Mouse (Mus musculus) stomach, embryonic 16.5 days (tissue): Measurements from ENCODE around the gene Marveld2. TPM values are rescaled to one million over a fixed set of nuclear protein-coding genes. Genes with fewer than 3 reads are reported as not detected.

ENCODE experiments used
- ATAC-seq: fragments of 200-750 bp; cut with Nextera tagmentation; 2 replicates; pipeline ENCODE4 v1.8.0; 2017; ENCODE audit warnings: moderate number of reproducible peaks, moderate TSS enrichment; ENCODE audit not compliant: insufficient read depth, low FRiP score
- H3K27ac ChIP-seq: fragments of 300-500 bp; sonication (generic); 2 replicates; pipeline ENCODE4 v1.5.1; 2014; ENCODE audit warnings: low read length
- H3K27me3 ChIP-seq: fragments of 300-500 bp; sonication (generic); 2 replicates; pipeline ENCODE4 v1.6.1; 2014; ENCODE audit warnings: low read length, control low read depth, mixed read lengths; ENCODE audit not compliant: control insufficient read depth, insufficient read depth
- H3K36me3 ChIP-seq: fragments of 300-500 bp; sonication (generic); 2 replicates; pipeline ENCODE4 v1.6.1; 2014; ENCODE audit warnings: low read length; ENCODE audit not compliant: control insufficient read depth, insufficient read depth
- H3K4me1 ChIP-seq: fragments of 300-500 bp; sonication (generic); 2 replicates; pipeline ENCODE4 v1.6.1; 2014; ENCODE audit warnings: low read length, control low read depth, mixed read lengths; ENCODE audit not compliant: control insufficient read depth, insufficient read depth
- H3K4me2 ChIP-seq: fragments of 300-500 bp; sonication (generic); 2 replicates; pipeline ENCODE4 v1.6.1; 2014; ENCODE audit warnings: low read depth, low read length, mixed read lengths
- H3K4me3 ChIP-seq: fragments of 300-500 bp; sonication (generic); replicated peaks from 2 replicates; pipeline ENCODE4 v1.5.1; 2014; ENCODE audit warnings: mild to moderate bottlenecking, low read length
- H3K9ac ChIP-seq: fragments of 300-500 bp; sonication (generic); 2 replicates; pipeline ENCODE4 v1.6.1; 2014; ENCODE audit warnings: low read length
- H3K9me3 ChIP-seq: fragments of 300-500 bp; sonication (generic); replicated peaks from 2 replicates; pipeline ENCODE4 v1.6.1; 2016; ENCODE audit warnings: low read length, control low read depth; ENCODE audit not compliant: control insufficient read depth
- WGBS: fragments of 180-500 bp; shearing (Covaris S2); extraction: QIAGEN DNeasy Blood & Tissue Kit; methylation state at CpG from one replicate; pipeline ENCODE4 v1.1.7; 2014; 5-methylcytosine and 5-hydroxymethylcytosine counted together
- polyA plus RNA-seq: library from polyadenylated mRNA; unstranded; fragments of >200 nt; fragmentation: Nextera tagmentation; extraction: Ambion mirVana; gene quantifications from 2 replicates; pipeline ENCODE4 v1.2.1, GENCODE M21; 2015

Marveld2 gene
- polyA plus RNA-seq, 1 experiment from 2014 or later: 19.0 TPM

GRCm38 (mm10) chr13:100634106-100634691 lies 17.4 kb upstream of the Marveld2 start:
- peaks cover 10% of the 10 kb centered on the region; the same call in 1 of the 2 replicates for H3K36me3 ChIP-seq
- H3K4me1 ChIP-seq: no peaks in the 10 kb centered on the region
- no peaks in the 10 kb centered on the region for H3K9me3 ChIP-seq
- no peak for ATAC-seq
- no peak overlapping the region for H3K4me2 ChIP-seq
- 92% methylated on average over 3 of the region's 3 CpGs for WGBS
- H3K9ac ChIP-seq: no peak overlapping the region
- no peaks in the 10 kb centered on the region for H3K27me3 ChIP-seq
- H3K4me3 ChIP-seq: no peak overlapping the region
- H3K27ac ChIP-seq: no peak overlapping the region

- Histone ChIP-seq H3K4me1 (no peaks in the 10 kb centered on the region), H3K36me3 (0 out of 2 replicates have a peak, but pooled peaks cover 8% of the 10 kb centered on the region), H3K9me3 (no peaks in the 10 kb centered on the region), H3K4me2 (no peak overlapping the region), H3K27me3 (no peaks in the 10 kb centered on the region), H3K4me3 (no peak overlapping the region), H3K9ac (no peak overlapping the region), H3K27ac (no peak overlapping the region)
- WGBS: 66% methylated on average over 4 of the region's 4 CpGs
- ATAC-seq: no peak
Observed at GRCm38 (mm10) chr13:100622241-100622640, 5.5 kb upstream of the Marveld2 start.

DNA sequence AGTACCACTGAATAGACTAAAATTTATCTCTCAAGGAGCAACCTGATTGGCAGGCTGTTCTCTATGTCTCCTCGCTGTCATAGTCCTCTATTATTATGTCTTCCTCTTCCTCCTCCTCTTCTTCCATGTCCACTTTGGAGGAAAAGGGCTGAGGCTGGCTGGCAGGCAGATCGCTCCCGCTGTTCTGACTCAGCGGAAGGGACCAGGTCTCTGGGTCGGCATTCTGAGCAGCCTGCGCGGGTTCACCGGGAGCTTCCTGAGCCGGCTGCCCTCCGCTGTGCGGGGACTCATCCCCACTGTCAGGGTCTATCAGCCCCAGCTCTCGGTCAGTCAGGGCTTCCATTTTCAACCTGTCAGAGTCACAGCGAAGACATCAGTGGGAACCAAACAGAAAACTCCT lies 812 bp upstream of the Marveld2 start:
- H3K4me1 ChIP-seq: no peaks in the 10 kb centered on the region
- no peaks in the 10 kb centered on the region for H3K9me3 ChIP-seq
- no peak overlapping the region for H3K27ac ChIP-seq
- no peak overlapping the region for H3K9ac ChIP-seq
- WGBS: 84% methylated on average over 13 of the region's 13 CpGs
- no peak for ATAC-seq
- no peak overlapping the region for H3K4me3 ChIP-seq
- H3K27me3 ChIP-seq: no peaks in the 10 kb centered on the region
- 0 out of 2 replicates have a peak, but pooled peaks cover 8% of the 10 kb centered on the region for H3K36me3 ChIP-seq
- no peak overlapping the region for H3K4me2 ChIP-seq

DNA sequence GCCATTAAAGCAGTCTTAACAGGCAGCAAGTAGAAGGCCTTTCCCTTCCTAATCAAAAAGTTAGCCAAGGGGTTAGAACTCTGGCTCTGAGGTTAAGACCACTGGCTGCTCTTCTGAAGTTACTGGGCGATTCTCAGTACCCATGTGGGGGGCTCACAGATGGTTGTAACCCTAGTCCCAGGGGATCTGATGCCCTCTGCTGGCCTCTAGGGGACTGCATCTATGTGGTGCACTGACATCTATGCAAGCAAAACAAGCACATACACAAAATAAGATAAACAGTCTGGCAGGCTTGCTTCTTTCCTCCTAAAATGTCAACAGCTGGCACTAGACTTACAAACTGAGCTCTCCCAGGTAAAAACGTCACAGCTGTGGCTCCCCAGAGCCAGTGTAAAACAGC lies 3.9 kb downstream of the Marveld2 start:
- ATAC-seq: no peak
- H3K4me1 ChIP-seq: no peaks in the 10 kb centered on the region
- H3K4me2 ChIP-seq: no peak overlapping the region
- no peak overlapping the region for H3K4me3 ChIP-seq
- no peak overlapping the region for H3K9ac ChIP-seq
- 0 out of 2 replicates have a peak, but pooled peaks cover 4% of the 10 kb centered on the region for H3K36me3 ChIP-seq
- H3K27me3 ChIP-seq: no peaks in the 10 kb centered on the region
- no peak overlapping the region for H3K27ac ChIP-seq
- H3K9me3 ChIP-seq: peaks cover 1% of the 10 kb centered on the region; the same call in 1 of the 2 replicates
- 53% methylated on average over 2 of the region's 2 CpGs for whole genome bisulfite sequencing

DNA sequence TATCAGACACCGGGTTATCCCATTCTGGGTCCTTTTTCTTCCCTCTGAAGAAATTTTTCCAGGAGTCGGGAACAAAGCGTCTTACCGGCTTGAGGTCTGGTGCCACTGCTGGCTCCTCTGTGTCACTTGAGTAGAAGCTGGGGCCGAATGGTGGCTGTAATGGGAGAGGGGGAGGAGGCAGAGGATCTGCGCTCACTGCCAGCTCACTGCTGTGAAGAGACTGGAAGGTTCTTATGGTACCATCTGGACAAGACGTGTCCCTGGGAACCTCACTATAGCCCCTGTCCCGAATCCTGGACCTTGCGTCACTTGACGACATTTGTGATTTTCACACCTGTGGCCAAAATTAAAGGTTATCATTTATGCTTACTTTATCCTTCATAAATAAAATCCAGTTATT lies 4.5 kb downstream of the Marveld2 start:
- Histone ChIP-seq H3K36me3 (no peaks in the 10 kb centered on the region), H3K4me2 (no peak overlapping the region), H3K27me3 (no peaks in the 10 kb centered on the region), H3K4me1 (no peaks in the 10 kb centered on the region), H3K27ac (no peak overlapping the region), H3K9ac (no peak overlapping the region), H3K9me3 (peaks cover 5% of the 10 kb centered on the region), H3K4me3 (no peak overlapping the region)
- WGBS: 95% methylated on average over 10 of the region's 10 CpGs
- ATAC-seq: no peak

DNA sequence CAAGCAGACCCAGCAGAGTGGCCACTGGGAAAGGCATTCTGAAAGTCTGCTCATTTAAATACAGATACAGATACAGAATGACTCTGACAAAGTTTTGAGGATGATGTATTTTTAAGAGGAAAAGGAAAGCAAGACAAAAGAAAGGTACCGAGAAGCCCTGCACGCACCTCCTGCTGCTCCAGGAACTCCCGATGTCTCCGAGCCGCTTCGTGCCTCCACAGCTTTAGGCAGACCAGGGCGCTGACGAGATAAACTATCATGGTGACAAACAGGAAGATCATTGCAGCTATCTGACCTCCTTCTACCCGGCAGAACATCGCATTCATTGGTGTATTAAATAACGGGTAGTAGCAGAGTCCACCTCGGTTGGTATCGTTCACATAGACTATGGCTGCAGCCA lies 5.5 kb downstream of the Marveld2 start:
- Histone ChIP-seq H3K27ac (no peak overlapping the region), H3K4me1 (no peaks in the 10 kb centered on the region), H3K36me3 (no peaks in the 10 kb centered on the region), H3K9me3 (peaks cover 5% of the 10 kb centered on the region), H3K27me3 (no peaks in the 10 kb centered on the region), H3K4me3 (no peak overlapping the region), H3K9ac (no peak overlapping the region), H3K4me2 (no peak overlapping the region)
- WGBS: 89% methylated on average over 13 of the region's 13 CpGs
- no peak for ATAC-seq

- Histone ChIP-seq H3K27ac (no peak overlapping the region), H3K9me3 (peaks cover 5% of the 10 kb centered on the region), H3K4me1 (no peaks in the 10 kb centered on the region), H3K4me2 (no peak overlapping the region), H3K9ac (no peak overlapping the region), H3K4me3 (no peak overlapping the region), H3K27me3 (no peaks in the 10 kb centered on the region), H3K36me3 (no peaks in the 10 kb centered on the region)
- WGBS: 85% methylated on average over 8 of the region's 8 CpGs
- ATAC-seq: no peak
Observed at GRCm38 (mm10) chr13:100607756-100608155, 9.0 kb downstream of the Marveld2 start.

GRCm38 (mm10) chr13:100605845-100606244 lies 10.9 kb downstream of the Marveld2 start:
- Histone ChIP-seq H3K4me2 (no peak overlapping the region), H3K36me3 (no peaks in the 10 kb centered on the region), H3K9ac (no peak overlapping the region), H3K9me3 (peaks cover 5% of the 10 kb centered on the region), H3K4me1 (no peaks in the 10 kb centered on the region), H3K27ac (no peak overlapping the region), H3K4me3 (no peak overlapping the region), H3K27me3 (no peaks in the 10 kb centered on the region)
- no peak for ATAC-seq
- 66% methylated on average over 1 of the region's 1 CpGs for WGBS

DNA sequence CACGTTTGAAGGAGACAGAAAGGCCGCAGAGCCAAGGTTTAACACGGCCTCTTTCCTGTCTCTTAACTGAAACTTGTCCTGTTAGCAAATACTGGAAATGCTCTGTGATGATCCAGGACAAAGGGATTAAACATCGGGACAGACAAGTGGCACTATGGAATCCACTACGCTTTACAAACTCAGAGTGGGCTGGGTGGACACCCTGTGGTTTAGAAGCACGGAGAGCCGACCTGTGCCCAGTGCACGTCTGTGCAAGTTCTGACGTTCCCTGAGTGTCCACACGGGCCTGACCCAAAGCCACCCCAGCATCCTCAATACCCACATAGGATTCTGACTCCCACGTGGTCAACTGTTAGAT lies 13.1 kb downstream of the Marveld2 start:
- ATAC-seq: no peak

More for the DNA sequence above, 13.1 kb downstream of the Marveld2 start:
- Histone ChIP-seq H3K36me3 (no peaks in the 10 kb centered on the region), H3K27me3 (no peaks in the 10 kb centered on the region), H3K4me2 (no peak overlapping the region), H3K9ac (no peak overlapping the region), H3K9me3 (peaks cover 5% of the 10 kb centered on the region), H3K27ac (no peak overlapping the region), H3K4me1 (no peaks in the 10 kb centered on the region), H3K4me3 (no peak overlapping the region)
- WGBS: 90% methylated on average over 11 of the region's 11 CpGs
